Mouse (Mus musculus): ENCODE measurements around the gene Baiap3. TPM values are rescaled to one million over a fixed set of nuclear protein-coding genes. Genes with fewer than 3 reads are reported as not detected.

Baiap3 gene
- total RNA-seq, 2 experiments from 2014 or later = 0.08 TPM; not detected in 1

DNA sequence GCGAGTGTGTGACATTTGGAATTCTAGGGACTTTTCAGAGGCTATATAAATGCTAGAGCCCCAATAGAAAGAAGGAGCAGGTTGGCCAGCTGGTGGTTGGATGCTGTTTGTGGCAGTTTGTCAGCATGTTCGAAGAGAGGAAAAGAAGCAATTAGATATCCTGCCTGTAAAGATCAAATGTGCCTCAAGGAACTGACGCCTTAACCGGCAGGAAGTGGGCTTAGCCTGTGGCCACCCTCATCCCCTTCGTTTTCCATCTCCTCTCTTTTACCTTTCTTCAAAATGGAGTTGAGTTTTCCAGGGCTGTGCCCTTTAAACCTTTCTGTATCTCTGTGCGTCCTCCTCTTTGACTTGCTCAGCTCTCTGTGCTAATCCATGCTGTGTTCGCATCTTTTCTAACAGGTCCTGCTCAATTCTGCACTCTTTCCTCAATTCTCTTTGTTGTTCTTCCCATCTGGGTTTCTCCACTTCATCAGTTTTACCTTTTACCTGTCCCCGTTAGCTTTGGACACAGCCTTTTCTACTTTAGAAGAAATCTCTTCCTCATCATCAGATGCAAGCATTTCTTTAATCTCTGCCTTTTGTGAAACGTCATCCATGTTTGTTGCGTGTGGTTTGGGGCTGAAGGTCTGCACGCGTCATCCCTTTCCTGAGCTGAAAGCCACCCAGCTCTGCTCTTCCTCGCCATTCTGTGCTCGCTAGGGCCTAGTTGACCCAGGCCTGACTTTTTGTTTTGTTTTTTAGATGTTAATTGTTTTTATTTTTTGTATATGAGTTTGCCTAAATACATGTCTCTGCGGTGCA, 36.5 kb downstream of the Baiap3 start:
- H3K4me3 ChIP-seq = no peak overlapping the region
- TF ChIP-seq CTCF (IDR thresholded peaks at IDR 0.05) = no peak
- no peak for DNase-seq
- intact Hi-C loops (cut with DNase I) = no loop called here
- no peak overlapping the region for H3K27ac ChIP-seq

DNA sequence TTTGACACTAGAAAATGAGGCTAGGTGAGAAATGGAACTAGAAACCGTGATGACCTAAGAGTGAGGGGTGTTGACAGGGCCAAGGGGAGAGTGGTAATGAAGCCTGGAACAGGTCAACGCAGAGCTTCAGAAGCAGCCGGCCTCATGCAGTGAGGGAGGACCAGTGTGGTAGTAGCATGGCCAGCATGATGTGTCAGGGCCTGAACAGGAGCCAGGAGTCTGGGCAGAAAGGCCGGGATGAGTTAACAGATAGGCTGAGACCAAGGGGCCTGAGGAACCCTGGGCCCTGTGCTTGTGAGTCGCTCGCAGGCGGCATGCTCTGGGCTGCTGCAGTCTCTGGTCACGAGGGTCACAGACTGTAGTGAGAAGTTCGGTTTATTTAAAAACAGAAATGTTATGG, 37.2 kb downstream of the Baiap3 start:
- no peak for DNase-seq
- TF ChIP-seq CTCF (IDR thresholded peaks at IDR 0.05) = no peak
- intact Hi-C loops (cut with DNase I) = no loop called here
- Histone ChIP-seq H3K4me3 (no peak overlapping the region), H3K27ac (no peak overlapping the region)

DNA sequence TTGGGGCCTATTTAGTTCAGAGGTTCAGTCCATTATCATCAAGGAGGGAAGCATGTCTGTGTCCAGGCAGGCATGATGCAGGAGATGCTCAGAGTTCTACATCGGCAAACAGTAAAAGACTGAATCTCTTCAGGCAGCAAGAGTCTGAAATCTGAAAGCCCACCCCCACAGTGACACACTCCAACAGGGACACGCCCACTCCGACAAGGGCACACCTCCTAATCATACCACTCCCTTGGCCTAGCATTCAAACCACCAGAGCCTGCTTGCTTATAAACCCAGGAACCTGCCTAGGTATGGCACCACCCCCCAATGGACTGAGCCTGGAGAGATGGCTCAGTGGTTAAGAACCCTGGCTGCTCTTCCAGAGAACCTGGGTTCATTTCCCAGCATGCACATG, 40.7 kb downstream of the Baiap3 start:
- intact Hi-C loops (cut with DNase I) = no loop called here
- DNase-seq = no peak
- Histone ChIP-seq H3K27ac (no peak overlapping the region), H3K4me3 (no peak overlapping the region)
- no peak for TF ChIP-seq CTCF (IDR thresholded peaks at IDR 0.05)

DNA sequence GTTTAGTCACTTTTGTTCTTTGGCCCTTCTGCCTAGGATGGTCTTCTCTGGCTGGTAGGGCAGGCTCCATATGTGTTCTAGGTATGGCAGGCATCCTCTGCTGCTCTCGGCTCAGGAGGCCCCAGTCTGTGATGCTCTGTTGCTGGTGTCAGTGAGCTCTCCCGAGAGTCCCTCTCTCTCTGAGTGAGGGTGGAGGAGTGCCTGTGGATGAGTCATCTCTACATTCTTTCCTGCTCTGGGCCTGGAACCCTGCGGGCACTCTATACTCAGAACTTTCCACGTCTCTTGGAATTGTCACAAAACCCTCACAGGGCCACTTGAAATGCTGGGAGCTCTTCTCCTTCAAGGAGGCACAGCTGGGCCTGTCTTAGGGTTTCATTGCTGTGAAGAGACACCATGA, 44.5 kb downstream of the Baiap3 start:
- intact Hi-C loops (cut with DNase I) = no loop called here
- Histone ChIP-seq H3K27ac (peak overlapping the region; percentile 86), H3K4me3 (no peak overlapping the region)
- no peak for TF ChIP-seq CTCF (IDR thresholded peaks at IDR 0.05)
- no peak for DNase-seq

DNA sequence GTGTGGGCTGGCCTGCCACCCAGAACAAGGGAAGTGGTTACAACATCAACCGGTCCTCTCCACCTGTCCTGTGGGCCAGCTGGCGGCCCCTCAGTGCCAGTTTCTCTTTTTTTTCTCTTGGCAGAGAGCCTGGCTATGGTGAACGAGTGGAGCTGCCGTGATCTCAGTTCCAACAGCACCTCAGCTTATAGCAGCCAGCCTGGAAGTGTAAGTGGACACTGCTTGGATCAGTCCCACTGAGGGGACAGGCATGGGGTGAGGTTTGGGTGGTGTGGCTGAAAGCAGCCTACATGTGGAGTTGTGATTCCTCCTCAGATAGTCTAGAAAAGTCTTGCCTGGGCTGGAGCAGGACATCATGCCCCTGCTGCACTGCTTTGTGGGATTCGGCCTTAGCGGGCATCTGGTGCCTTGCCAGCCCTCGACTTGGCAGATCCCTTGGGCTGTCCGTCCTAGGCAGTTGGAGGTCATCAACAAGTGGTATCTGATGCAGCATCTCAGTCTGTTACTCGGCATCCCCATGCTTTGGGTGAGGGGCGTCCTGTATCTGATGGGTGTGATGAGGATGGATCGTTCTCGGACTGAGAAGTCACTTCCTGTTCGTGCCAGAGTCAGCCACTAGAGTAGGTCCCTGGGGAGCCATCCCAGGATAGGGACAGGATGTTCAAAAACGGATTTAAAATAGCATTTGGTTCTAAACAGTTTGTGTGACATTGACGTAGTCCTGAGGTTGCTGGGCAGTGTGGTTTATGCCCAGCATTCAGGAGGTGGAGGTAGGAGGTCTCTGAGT, 45.3 kb downstream of the Baiap3 start:
- DNase-seq = peak; percentile 74
- Histone ChIP-seq H3K27ac (peak overlapping the region; percentile 86), H3K4me3 (peak overlapping the region; percentile 25)
- no peak for TF ChIP-seq CTCF (IDR thresholded peaks at IDR 0.05)
- intact Hi-C loops (cut with DNase I) = no loop called here

DNA sequence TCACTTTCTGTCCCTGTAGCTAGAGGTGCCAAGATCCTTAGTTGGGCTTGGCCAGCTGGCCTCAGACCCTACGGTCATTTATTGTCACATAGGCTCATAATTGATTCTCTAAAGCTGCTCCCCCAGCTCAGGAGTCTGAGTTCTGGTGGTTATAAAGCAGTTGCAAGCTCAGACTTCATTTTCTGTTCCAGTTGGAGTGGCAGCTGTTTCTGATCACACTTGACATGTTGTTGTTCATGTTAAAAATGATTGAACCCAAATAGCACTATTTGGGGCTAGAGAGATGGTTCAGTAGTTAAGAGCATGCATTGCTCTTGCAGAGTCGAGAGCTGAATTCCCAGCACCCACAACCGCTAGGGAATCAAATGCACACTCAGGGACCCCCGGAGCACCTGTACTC, 46.2 kb downstream of the Baiap3 start:
- intact Hi-C loops (cut with DNase I) = no loop called here
- Histone ChIP-seq H3K27ac (peak overlapping the region; percentile 86), H3K4me3 (no peak overlapping the region)
- TF ChIP-seq CTCF (IDR thresholded peaks at IDR 0.05) = no peak
- DNase-seq = no peak

DNA sequence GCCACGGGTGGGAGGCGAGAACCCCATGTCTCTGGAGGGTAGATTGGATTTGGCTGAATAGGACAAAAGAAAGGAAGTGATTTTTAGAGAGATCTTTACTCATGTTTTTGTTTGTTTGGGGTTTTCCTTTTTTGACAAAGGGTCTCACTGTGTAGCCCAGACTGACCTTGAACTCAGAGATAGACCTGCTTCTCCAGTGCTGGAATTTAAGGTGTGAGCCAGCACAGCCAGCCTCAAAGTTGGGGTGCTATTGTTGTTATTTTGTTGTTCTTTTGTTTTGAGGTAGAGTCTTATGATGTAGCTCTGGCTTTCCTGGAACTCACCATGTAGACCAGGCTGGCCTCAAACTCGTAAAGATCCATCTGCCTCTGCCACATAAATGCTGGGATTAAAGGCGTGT, 53.8 kb downstream of the Baiap3 start:
- no peak overlapping the region for H3K4me3 ChIP-seq
- intact Hi-C loops (cut with DNase I) = no loop called here
- DNase-seq = no peak
- no peak for TF ChIP-seq CTCF (IDR thresholded peaks at IDR 0.05)
- no peak overlapping the region for H3K27ac ChIP-seq

Small RNAs within 50 kb of the gene (microRNA-seq; reads per million reads assigned to microRNA genes)
- not detected for gene Mir3547

Other genes with a start within 250 kb of the Baiap3 start
- gene Cramp1l, start 240.6 kb downstream of the Baiap3 start, total RNA-seq (2021) = 1 to 10 TPM; 6.3 to 7.1 TPM
- 1 to 10 TPM; 2.8 to 2.9 TPM for gene Ift140, start 240.3 kb downstream of the Baiap3 start, total RNA-seq (2021)
- gene Tmem204, start 172.8 kb downstream of the Baiap3 start, total RNA-seq (2021) = 10 to 100 TPM in 1 of 2 experiments, 1 to 10 TPM in 1; 8.3 to 21.5 TPM
- 10 to 100 TPM in 1 of 2 experiments, 1 to 10 TPM in 1; 4.5 to 11.4 TPM for gene Telo2, start 140.4 kb downstream of the Baiap3 start, total RNA-seq (2021)
- 1 to 10 TPM; 2.2 to 6.1 TPM for gene Ptx4, start 135.6 kb downstream of the Baiap3 start, total RNA-seq (2021)
- gene Clcn7, start 123.0 kb downstream of the Baiap3 start, total RNA-seq (2021) = 10 to 100 TPM; 16.2 to 19.2 TPM
- gene Ccdc154, start 93.9 kb downstream of the Baiap3 start, total RNA-seq (2021) = not detected
- gene Gm38655, start 80.9 kb downstream of the Baiap3 start, total RNA-seq (2021) = not detected
- gene BC003965, start 71.8 kb downstream of the Baiap3 start, total RNA-seq (2021) = 10 to 100 TPM; 11.4 to 18.3 TPM
- gene Unkl, start 68.0 kb downstream of the Baiap3 start, total RNA-seq (2021) = 1 to 10 TPM; 5.5 to 5.7 TPM
- gene Gnptg, start 16.2 kb downstream of the Baiap3 start, total RNA-seq (2021) = 10 to 100 TPM; 14.9 to 16.5 TPM
- gene Tsr3, start 16.2 kb downstream of the Baiap3 start, total RNA-seq (2021) = 10 to 100 TPM; 16.3 to 17.5 TPM
- gene Ube2i, start 18.3 kb upstream of the Baiap3 start, total RNA-seq (2021) = 10 to 100 TPM; 59.4 to 68.5 TPM
- gene Prss34, start 42.0 kb upstream of the Baiap3 start, total RNA-seq (2021) = under 1 TPM; 0.20 to 0.70 TPM
- gene Prss28, start 52.3 kb upstream of the Baiap3 start, total RNA-seq (2021) = not detected
- not detected for gene Prss29, start 62.3 kb upstream of the Baiap3 start, total RNA-seq (2021)
- 1 to 10 TPM; 1.0 to 2.2 TPM for gene Tpsab1, start 89.2 kb upstream of the Baiap3 start, total RNA-seq (2021)
- gene Tpsb2, start 109.9 kb upstream of the Baiap3 start, total RNA-seq (2021) = 1 to 10 TPM; 1.9 to 4.7 TPM
- gene Tpsg1, start 112.9 kb upstream of the Baiap3 start, total RNA-seq (2021) = under 1 TPM in 1 of 2 experiments, not detected in 1; 0.48 TPM
- gene Cacna1h, start 177.4 kb upstream of the Baiap3 start, total RNA-seq (2021) = 1 to 10 TPM in 1 of 2 experiments, under 1 TPM in 1; 0.94 to 1.7 TPM
- not detected for gene Tekt4, start 198.3 kb upstream of the Baiap3 start, total RNA-seq (2021)
- not detected for gene Sstr5, start 240.9 kb upstream of the Baiap3 start, total RNA-seq (2021)

Data from gastrocnemius, adult 2 months (tissue).